Mouse (Mus musculus): ENCODE results near the gene Rps6kb1. TPM values are rescaled to one million over a fixed set of nuclear protein-coding genes. Genes with fewer than 3 reads are reported as not detected.

Gene Rps6kb1
- polyA plus RNA-seq, 2 experiments = 8.4 to 17.2 TPM

DNA sequence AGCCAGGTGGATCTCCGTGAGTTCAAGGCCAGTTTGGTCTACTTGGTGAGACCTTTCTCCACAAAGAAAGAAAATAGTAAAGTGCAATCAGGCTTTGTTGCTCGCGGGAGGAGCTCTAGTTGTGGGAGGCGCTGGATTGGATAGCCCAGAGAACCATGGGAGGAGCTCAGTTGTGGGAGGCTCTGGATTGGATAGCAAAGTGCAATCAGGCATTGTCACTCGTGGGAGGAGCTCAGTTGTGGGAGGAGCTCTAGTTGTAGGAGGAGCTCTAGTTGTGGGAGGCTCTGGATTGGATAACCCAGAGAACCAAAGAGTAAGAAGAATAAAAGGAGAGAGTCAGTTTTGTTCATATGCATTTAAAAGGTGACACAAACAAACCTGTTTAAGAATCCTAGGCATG lies 90.6 kb downstream of the Rps6kb1 start:
- no peak overlapping the region for H3K4me2 ChIP-seq (ENCODE audit: low read depth)
- WGBS (ENCODE audit: insufficient replicate concordance) = 72% methylated on average over 5 of the region's 5 CpGs
- no peak overlapping the region for H3K4me3 ChIP-seq (ENCODE audit: insufficient read depth in 1 of 2, low read depth in 2 of 2, low read length in 2 of 2)
- no peaks in the 10 kb centered on the region for H3K9me3 ChIP-seq (ENCODE audit: control insufficient read depth, low read length)
- H3K9ac ChIP-seq (replicated peaks) = no peak overlapping the region
- H3K27me3 ChIP-seq (ENCODE audit: control insufficient read depth, insufficient read depth, low read length) = no peaks in the 10 kb centered on the region
- no peaks in the 10 kb centered on the region for H3K4me1 ChIP-seq (replicated peaks; ENCODE audit: control insufficient read depth in 2 of 2, insufficient read depth in 2 of 2, low read length in 1 of 2)
- H3K27ac ChIP-seq = no peak overlapping the region
- ATAC-seq (ENCODE audit: insufficient read depth) (no peak), DNase-seq (ENCODE audit: low read depth in 3 of 3, low spot score in 3 of 3) (no peak)
- H3K36me3 ChIP-seq (replicated peaks; ENCODE audit: control insufficient read depth, insufficient read depth, low read depth) = no peaks in the 10 kb centered on the region
- TF ChIP-seq CTCF (IDR thresholded peaks at IDR 0.05; ENCODE audit: low read depth) (no peak), EP300 (IDR thresholded peaks at IDR 0.05; ENCODE audit: low read depth) (no peak)

MicroRNAs within 50 kb of the gene (microRNA counts, 519-probe panel; counts per million panel counts)
- 7,787 counts per million, percentile 78 among the panel's probes with 10 or more counts for microRNA mmu-miR-21

Small RNA genes within 50 kb of the gene (microRNA-seq; reads per million reads assigned to microRNA genes)
- 33,877 reads per million, percentile 99 among the genes with 10 or more reads in this experiment for gene Mir21a

Other genes starting within 250 kb of the Rps6kb1 start
- gene Med13, start 187.2 kb downstream of the Rps6kb1 start, polyA plus RNA-seq (2012; rRNA removed) = 4.5 and 5.0 TPM in 2 replicates
- 3.7 and 4.4 TPM in 2 replicates for gene Med13, start 187.2 kb downstream of the Rps6kb1 start, polyA plus RNA-seq (2014; fragmentation: Nextera tagmentation; extraction: Ambion mirVana)
- 2.2 and 3.2 TPM in 2 replicates for gene Rnft1, start 60.1 kb downstream of the Rps6kb1 start, polyA plus RNA-seq (2012; rRNA removed)
- 15.9 and 17.0 TPM in 2 replicates for gene Rnft1, start 60.1 kb downstream of the Rps6kb1 start, polyA plus RNA-seq (2014; fragmentation: Nextera tagmentation; extraction: Ambion mirVana)
- 4.3 and 5.6 TPM in 2 replicates for gene Tubd1, start 186 bp upstream of the Rps6kb1 start, polyA plus RNA-seq (2012; rRNA removed)
- gene Tubd1, start 186 bp upstream of the Rps6kb1 start, polyA plus RNA-seq (2014; fragmentation: Nextera tagmentation; extraction: Ambion mirVana) = 10.3 and 11.0 TPM in 2 replicates
- gene Vmp1, start 139.0 kb upstream of the Rps6kb1 start, polyA plus RNA-seq (2012; rRNA removed) = 26.9 and 33.1 TPM in 2 replicates
- 94.2 and 98.4 TPM in 2 replicates for gene Vmp1, start 139.0 kb upstream of the Rps6kb1 start, polyA plus RNA-seq (2014; fragmentation: Nextera tagmentation; extraction: Ambion mirVana)
- gene Ptrh2, start 139.2 kb upstream of the Rps6kb1 start, polyA plus RNA-seq (2012; rRNA removed) = 5.9 and 10.5 TPM in 2 replicates
- 19.2 and 20.9 TPM in 2 replicates for gene Ptrh2, start 139.2 kb upstream of the Rps6kb1 start, polyA plus RNA-seq (2014; fragmentation: Nextera tagmentation; extraction: Ambion mirVana)
- gene Cltc, start 212.8 kb upstream of the Rps6kb1 start, polyA plus RNA-seq (2012; rRNA removed) = 66.9 and 70.0 TPM in 2 replicates
- 95.9 and 109 TPM in 2 replicates for gene Cltc, start 212.8 kb upstream of the Rps6kb1 start, polyA plus RNA-seq (2014; fragmentation: Nextera tagmentation; extraction: Ambion mirVana)